Mouse (Mus musculus) small intestine, adult 2 months (tissue): ENCODE data around the gene Gfpt1.

Experiments used
- CTCF ChIP-seq: fragments of 200-500 bp; IDR thresholded peaks from 2 replicates; pipeline ENCODE4 v1.5.1; 2012; ENCODE audit warnings: low read depth, mild to moderate bottlenecking, control low read depth, inconsistent platforms, low read length, moderate library complexity, mixed read lengths; ENCODE audit not compliant: insufficient replicate concordance, insufficient read length; ENCODE audit errors: extremely low read depth
- POLR2A ChIP-seq: fragments of 200-500 bp; IDR thresholded peaks from 2 replicates; pipeline ENCODE4 v1.6.1; 2012; ENCODE audit warnings: low read depth, mild to moderate bottlenecking, control low read depth, inconsistent platforms, low read length, moderate library complexity

DNA sequence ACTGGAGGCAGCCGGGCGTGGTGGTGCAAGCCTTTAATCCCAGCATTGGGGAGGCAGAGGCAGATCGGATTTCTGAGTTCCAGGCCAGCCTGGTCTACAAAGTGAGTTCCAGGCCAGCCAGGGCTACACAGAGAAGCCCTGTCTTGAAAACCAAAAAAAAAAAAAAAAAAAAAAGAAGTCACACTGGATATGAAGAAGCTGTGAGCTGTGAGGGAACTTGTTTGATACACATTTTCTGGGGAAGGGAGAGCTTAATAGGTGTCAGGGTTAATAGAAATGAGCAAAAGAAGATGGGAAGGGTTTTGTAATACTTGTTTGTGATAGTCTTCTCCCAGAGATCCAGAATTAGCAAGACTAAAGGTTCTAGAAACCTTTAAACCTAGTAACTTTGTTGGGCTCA, 2.9 kb downstream of the Gfpt1 start:
- TF ChIP-seq CTCF (no peak), POLR2A (no peak)
